Mouse (Mus musculus) C2C12 (cell line): ENCODE data around the gene Acsl1.

Source experiments
- CEBPB ChIP-seq: IDR thresholded peaks from one replicate; pipeline ENCODE4 v1.6.1; 2011; ENCODE audit warnings: low read depth, mild to moderate bottlenecking, control low read depth, moderate library complexity
- CTCF ChIP-seq: IDR thresholded peaks from one replicate; pipeline ENCODE4 v1.5.1; 2011; ENCODE audit not compliant: control insufficient read depth, insufficient read depth, insufficient read length
- MAX ChIP-seq: IDR thresholded peaks from one replicate; pipeline ENCODE4 v1.6.1; 2011; ENCODE audit warnings: mild to moderate bottlenecking, control low read depth
- MYOG ChIP-seq: IDR thresholded peaks from one replicate; pipeline ENCODE4 v1.6.1; 2011; ENCODE audit not compliant: control insufficient read depth, insufficient read length; ENCODE audit errors: extremely low read depth
- USF1 ChIP-seq: IDR thresholded peaks from one replicate; pipeline ENCODE4 v1.6.1; 2011; ENCODE audit warnings: low read depth, mild to moderate bottlenecking, control low read depth, moderate library complexity

GRCm38 (mm10) chr8:46573446-46573845, 102.6 kb downstream of the Acsl1 start:
- no peak for TF ChIP-seq CEBPB
- TF ChIP-seq MAX: no peak
- TF ChIP-seq USF1: no peak
- no peak for TF ChIP-seq CTCF
- no peak for TF ChIP-seq MYOG
